Mouse (Mus musculus): ENCODE data around the gene Fam3a.
A peak's percentile ranks its signal among the peaks of the same experiment; 100 is the strongest.
"Not testable (repeated sequence)": the region's sequence is repeated elsewhere in the genome, so short reads cannot be mapped to it uniquely, and the experiment has no call there.

The Fam3a gene

DNA sequence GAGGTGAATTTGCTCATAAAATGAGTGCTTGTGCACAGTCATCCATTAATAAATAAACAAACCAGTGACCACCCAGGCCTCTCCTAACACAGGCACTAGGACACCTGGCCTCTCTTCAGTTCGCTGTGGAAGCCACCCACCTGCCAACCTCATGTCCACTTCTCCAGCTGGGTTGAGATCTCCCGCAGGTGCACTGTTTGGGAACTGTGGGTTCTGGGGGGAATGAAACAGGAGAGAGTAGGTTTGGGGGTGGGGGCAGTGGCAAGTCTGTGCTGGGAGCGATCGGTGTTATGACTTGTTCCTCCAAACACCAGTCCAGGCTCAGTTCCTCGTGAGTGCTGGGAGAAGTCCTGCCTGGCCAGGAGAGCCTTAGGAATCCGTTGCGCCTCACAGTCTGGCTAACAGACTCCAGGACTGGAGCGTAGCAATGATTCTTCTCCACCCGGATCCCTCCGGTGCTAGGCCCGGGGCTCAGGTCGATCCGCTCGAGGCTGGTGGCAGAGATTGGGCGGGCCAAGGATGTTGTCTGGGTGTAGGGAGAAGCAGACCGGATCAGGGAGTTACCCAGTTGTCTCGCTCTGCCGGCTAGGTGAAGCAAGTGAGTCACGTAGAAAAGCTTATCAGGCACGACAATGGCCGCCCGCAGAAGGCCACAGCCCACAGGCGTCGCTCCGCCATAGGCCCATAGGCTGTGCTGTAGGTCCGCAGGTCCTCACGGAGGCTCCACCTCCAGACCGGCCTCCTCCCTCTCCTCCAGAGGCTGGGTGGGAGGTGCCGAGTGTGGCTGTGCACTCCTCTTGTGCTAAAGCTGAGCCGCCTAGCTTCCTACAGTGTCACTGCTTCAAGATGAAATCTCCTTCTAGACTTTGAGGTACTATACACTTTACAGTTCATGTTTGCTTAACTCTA, at the start of gene Fam3a, which contains the start of gene Ikbkg:
TSS of gene Fam3a (minus strand) at position 738 of the 909 bp plus-strand sequence.
TSS of gene Ikbkg (plus strand) at position 756 of the 909 bp plus-strand sequence.
- peak; percentile 80 to 84 for DNase-seq (ENCODE audit: low spot score in 2 of 2)

GRCm38 (mm10) chrX:74429290-74429821, 36.3 kb upstream of the Fam3a start:
- peak; percentile 47 to 71 for DNase-seq (ENCODE audit: low spot score in 2 of 2)

DNA sequence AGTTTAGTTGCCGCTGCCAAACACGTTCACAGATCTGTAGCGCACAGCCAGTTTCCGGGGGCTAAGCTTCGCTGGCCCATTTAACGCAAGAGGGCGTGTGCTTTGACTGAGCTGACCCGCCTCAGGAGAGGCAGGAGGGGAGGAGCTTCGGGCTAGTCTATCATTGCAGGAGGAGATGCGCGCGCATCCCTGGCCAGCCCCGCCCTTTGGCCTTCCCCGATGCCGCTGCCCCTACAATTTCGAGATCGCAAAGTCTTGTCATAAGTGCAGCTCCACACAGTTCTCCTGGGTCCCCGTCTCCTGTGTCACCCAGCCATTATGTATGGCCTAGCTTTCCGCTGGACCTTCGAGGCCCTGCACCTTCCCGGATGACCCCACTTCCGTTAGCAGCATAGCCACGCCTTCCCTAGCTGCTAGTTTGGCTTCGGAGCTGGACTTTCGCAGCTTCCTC, 35.8 kb upstream of the Fam3a start, which contains the start of gene G6pdx:
TSS of gene G6pdx (minus strand) at position 369 of the 451 bp plus-strand sequence.
- peak; percentile 71 to 82 for DNase-seq (ENCODE audit: low spot score in 2 of 2)

DNA sequence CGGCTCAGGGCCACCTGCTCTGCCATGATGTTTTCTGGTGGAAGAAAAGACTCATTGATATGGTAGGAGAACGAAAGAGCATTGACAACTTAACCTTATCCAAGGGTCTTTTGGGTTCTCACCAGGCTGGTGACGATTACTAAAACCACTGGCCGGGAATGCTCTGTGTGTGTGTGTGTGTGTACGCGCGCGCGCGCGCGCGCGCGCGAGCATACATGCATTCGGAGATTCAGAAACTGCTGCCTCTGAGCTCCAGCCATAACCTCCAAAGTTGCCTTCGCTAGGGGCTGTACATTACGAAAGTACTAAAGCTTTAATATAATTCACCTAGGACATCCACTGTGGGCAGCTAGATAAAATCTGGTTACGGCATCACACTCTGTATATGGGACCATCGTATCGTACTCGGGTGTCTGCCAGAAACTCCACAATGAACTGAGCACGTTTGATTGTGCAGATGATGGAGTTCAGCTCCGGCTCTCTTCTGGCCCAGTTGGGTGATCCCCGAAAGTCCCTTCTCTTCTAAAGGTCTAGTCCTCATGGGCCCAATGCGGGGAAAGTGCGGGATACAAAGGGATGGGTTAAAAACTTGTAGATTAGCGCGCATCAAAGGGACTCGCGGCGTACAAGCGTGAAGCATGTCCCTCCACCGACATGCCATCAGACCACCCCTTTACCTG, 35.2 kb upstream of the Fam3a start:
- DNase-seq (ENCODE audit: low spot score in 2 of 2), result no peak

- DNase-seq (ENCODE audit: low spot score in 2 of 2), result no peak
These were observed 34.0 kb upstream of the Fam3a start for GRCm38 (mm10) chrX:74427116-74427515.

GRCm38 (mm10) chrX:74426256-74426655, 33.2 kb upstream of the Fam3a start:
- DNase-seq (ENCODE audit: low spot score in 2 of 2), result no peak

GRCm38 (mm10) chrX:74425195-74425594, 32.1 kb upstream of the Fam3a start:
- no peak for DNase-seq (ENCODE audit: low spot score in 2 of 2)

DNA sequence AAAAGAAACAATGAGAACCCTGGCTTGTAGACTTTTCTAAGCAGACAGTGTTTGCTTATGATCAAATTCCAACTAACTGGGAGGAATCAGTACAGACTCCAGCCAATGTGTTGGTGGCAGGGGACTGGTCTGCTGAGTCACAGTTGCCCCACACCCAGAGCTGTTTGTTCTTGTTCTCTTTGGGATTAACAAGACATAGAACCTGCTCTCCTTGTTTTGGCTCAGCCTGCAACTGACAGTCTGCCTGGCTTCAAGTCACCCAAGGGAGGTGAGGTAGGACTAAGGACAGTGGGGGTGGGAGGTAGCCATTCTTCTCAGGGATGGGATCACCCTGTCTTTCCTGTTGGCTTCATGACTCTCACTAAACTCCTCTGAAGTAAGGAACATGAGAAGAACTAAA, 31.4 kb upstream of the Fam3a start:
- no peak for DNase-seq (ENCODE audit: low spot score in 2 of 2)

DNA sequence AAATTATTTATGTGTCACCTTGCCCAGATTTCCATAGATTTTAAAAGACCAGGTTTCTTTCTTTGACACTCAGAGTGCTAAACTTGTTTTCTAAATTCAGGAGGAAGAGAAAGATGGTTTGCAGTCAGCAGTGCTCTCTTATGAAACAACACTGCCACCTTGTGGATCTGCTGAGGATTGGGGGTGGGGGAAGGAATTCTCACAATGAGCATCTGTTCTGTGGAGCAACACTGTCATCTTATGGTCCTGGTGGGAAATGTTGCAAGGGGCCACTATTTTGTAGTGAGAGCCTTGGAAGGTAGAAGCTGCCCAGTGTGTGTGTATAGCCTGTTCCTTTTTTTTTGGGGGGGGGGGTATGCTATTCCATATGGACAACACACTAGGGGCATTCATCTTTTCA, 20.3 kb upstream of the Fam3a start:
- peak; percentile 32 to 56 for DNase-seq (ENCODE audit: low spot score in 2 of 2)

DNA sequence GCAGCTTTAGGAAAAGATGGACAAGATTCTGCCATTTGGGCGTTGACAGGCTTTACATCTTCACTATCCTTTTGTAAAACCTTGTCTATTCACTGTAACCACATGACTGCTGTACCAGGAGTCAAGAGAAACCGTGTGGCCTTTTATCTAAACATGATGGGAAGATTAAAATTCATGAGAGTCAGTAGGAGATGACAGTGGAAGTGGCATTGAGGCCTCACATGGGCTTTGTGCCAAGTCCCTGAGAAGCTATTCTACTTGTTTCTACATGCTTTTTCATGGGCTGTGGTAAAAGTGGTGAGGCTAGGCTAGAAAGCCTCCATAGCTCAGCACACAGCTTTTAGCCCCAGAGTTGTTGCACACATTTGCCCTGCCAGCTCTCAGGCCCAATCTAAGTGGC, 15.3 kb upstream of the Fam3a start:
- DNase-seq (ENCODE audit: low spot score in 2 of 2), result no peak

DNA sequence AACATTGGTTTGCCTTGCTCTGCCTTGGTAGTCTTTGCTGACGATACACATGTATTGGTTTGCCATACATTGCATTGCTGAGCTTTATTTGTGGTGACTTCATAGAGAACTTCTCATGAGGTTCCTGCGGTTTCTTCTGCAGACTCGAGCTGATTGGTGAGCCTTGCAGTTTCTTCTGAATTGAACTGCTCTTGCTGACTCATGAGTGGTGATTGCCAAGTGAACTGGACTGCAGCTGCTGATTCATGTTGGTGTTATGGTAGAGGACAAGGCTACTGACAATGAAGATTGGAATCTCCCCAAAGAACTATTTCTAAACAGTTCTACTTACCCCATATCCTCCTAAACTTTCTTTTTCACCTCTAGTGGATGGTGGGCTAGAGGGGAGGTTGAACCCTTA, 7.1 kb upstream of the Fam3a start:
- no peak for DNase-seq (ENCODE audit: low spot score in 2 of 2)

- DNase-seq (ENCODE audit: low spot score in 2 of 2), result no peak
These were observed 4.9 kb downstream of the Fam3a start for GRCm38 (mm10) chrX:74388153-74388552.

DNA sequence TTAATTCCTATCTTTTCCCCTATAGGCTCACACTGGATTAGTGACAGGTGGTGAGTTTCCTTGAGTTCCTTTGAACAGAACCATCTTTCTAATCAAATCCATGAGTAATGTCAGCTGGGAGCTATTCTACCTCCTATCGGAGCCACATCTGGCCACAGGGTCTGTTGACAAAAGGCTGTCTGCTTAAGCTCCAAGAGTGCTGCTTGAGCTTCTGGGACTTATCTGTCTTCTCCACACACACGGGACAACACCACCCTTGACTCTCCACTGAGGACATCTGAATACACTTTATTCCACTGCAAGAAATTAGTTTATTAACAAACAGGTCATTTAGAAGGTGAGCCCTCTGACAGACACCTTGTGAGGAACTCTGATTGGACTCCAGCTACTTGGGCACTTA, 8.6 kb downstream of the Fam3a start:
- no peak for DNase-seq (ENCODE audit: low spot score in 2 of 2)

- DNase-seq (ENCODE audit: low spot score in 2 of 2), result peak; percentile 74 to 78
These were observed 20.1 kb downstream of the Fam3a start, which contains the start of the genes Ubl4a and Slc10a3 for GRCm38 (mm10) chrX:74372888-74373549. Gene Ubl4a (minus strand): TSS chrX:74373218. Gene Slc10a3 (minus strand): TSS chrX:74373349.

DNA sequence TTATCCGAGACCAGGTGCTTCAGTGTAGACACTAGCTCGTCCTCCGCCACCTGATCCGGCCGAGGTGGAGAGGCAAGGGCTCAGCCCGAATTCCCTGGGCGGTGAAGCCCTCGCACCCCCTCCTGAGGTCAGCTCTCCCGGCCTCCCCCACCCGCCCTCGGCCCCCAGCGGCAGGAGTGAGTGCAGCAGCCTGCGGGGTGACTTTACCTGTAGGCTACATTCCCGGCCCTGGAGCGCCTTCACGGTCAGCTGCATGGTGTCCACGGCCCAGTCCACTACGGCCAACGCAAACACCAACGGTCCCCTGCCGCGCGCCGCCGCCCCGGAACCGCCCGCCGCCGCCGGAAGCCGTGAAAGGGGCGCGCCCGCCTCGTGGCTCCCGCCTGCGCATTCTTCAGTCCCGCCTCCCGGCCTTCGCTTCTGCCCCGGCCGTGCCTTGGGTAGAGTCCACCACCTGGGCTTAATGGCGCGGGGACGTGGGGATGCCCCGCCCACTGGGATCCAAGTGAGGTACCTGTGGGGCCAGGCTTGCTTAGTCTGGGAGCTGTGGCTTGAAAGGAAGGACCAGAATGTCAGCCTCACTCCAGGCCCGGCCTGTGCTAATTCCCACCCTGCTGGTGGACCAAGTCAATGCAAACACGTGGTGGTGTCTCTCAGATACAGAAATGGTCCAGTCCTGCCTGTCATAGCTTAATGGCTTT, 24.7 kb downstream of the Fam3a start:
- peak in 1 of 2 experiments; percentile 44 for DNase-seq (ENCODE audit: low spot score in 2 of 2)

DNA sequence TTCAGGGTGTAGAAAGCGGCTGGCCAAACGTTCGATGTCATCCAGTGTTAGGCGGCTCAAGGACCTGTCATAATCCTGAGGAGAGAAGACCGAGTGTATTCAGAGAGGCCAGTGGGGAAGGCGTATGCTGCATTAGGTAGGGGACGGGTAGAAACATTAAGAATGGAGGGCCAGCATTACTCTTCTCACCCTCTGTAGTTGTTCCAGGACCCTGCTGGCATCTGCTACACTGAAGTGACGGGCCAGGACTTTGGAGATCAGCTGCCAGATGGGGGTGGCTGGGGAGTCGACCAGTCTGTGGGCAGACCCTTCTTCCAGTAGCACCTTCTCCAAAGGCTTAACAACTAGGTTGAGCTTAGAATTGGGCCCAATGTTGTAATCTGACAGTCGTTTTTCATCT, 25.6 kb downstream of the Fam3a start:
- DNase-seq (ENCODE audit: low spot score in 2 of 2), result no peak

- DNase-seq (ENCODE audit: low spot score in 2 of 2), result no peak
These were observed 33.9 kb downstream of the Fam3a start for GRCm38 (mm10) chrX:74359171-74359570.

- not testable (repeated sequence) for DNase-seq (ENCODE audit: low spot score in 2 of 2)
These were observed 36.0 kb downstream of the Fam3a start for GRCm38 (mm10) chrX:74357069-74357468.

DNA sequence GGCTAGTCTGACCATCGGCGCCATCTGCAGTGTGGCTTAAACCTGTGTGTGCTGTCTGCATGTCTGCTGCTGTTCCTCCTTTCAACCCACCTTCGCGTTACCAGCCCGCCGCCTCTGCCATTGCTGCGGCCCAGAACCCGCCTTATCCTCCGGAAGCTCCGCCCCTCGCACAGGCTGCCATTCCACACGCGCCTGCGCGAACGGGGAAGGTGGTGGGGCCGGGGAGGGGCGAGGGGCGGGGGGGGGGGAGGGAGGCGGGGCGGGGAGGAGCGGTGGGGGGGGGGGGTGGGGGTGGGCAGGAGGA, 39.7 kb downstream of the Fam3a start, which contains the start of gene Lage3:
TSS of gene Lage3 (minus strand) at position 152 of the 304 bp plus-strand sequence.
- DNase-seq (ENCODE audit: low spot score in 2 of 2), result peak; percentile 64 to 71

GRCm38 (mm10) chrX:74352645-74353466, 40.2 kb downstream of the Fam3a start:
- DNase-seq (ENCODE audit: low spot score in 2 of 2), result no peak

Measured in right cerebral cortex, postnatal 36 days (tissue).